Mouse (Mus musculus) midbrain, embryonic 16.5 days (tissue): Measurements from ENCODE around the gene Calhm4. TPM values are rescaled to one million over a fixed set of nuclear protein-coding genes. Genes with fewer than 3 reads are reported as not detected.

Source experiments
- ATAC-seq: fragments of 200-750 bp; cut with Nextera tagmentation; 2 replicates; pipeline ENCODE4 v1.8.0; 2017; ENCODE audit warnings: moderate TSS enrichment
- H3K27ac ChIP-seq: fragments of 300-500 bp; sonication (generic); 2 replicates; pipeline ENCODE4 v1.5.1; 2014; ENCODE audit warnings: mild to moderate bottlenecking, low read length, mixed read lengths
- H3K27me3 ChIP-seq: fragments of 300-500 bp; sonication (generic); 2 replicates; pipeline ENCODE4 v1.6.1; 2014; ENCODE audit warnings: low read depth, low read length, mixed read lengths; ENCODE audit not compliant: control insufficient read depth, insufficient read depth
- H3K36me3 ChIP-seq: fragments of 300-500 bp; sonication (generic); 2 replicates; pipeline ENCODE4 v1.6.1; 2014; ENCODE audit warnings: mild to moderate bottlenecking, low read length, moderate library complexity, mixed read lengths; ENCODE audit not compliant: control insufficient read depth, insufficient read depth
- H3K4me1 ChIP-seq: fragments of 300-500 bp; sonication (generic); 2 replicates; pipeline ENCODE4 v1.6.1; 2014; ENCODE audit warnings: mild to moderate bottlenecking, low read length, mixed read lengths; ENCODE audit not compliant: control insufficient read depth, insufficient read depth
- H3K4me2 ChIP-seq: fragments of 300-500 bp; sonication (generic); 2 replicates; pipeline ENCODE4 v1.6.1; 2014; ENCODE audit warnings: mild to moderate bottlenecking, low read length, mixed read lengths
- H3K4me3 ChIP-seq: fragments of 300-500 bp; sonication (generic); 2 replicates; pipeline ENCODE4 v1.5.1; 2014; ENCODE audit warnings: low read depth, mild to moderate bottlenecking, low read length, moderate library complexity, mixed read lengths
- H3K9ac ChIP-seq: fragments of 300-500 bp; sonication (generic); 2 replicates; pipeline ENCODE4 v1.6.1; 2014; ENCODE audit warnings: low read depth, low read length, mixed read lengths
- H3K9me3 ChIP-seq: fragments of 300-500 bp; sonication (generic); replicated peaks from 2 replicates; pipeline ENCODE4 v1.6.1; 2014; ENCODE audit warnings: mild to moderate bottlenecking, low read length, mixed read lengths; ENCODE audit not compliant: control insufficient read depth, poor library complexity, severe bottlenecking
- WGBS: fragments of 180-500 bp; shearing (Covaris S2); extraction: QIAGEN DNeasy Blood & Tissue Kit; methylation state at CpG from one replicate; pipeline ENCODE4 v1.1.7; 2014; 5-methylcytosine and 5-hydroxymethylcytosine counted together
- polyA plus RNA-seq: library from polyadenylated mRNA; unstranded; fragments of >200 nt; fragmentation: Nextera tagmentation; extraction: Ambion mirVana; gene quantifications from 2 replicates; pipeline ENCODE4 v1.2.1, GENCODE M21; 2015

The Calhm4 gene
- polyA plus RNA-seq, 1 experiment from 2014 or later = not detected

DNA sequence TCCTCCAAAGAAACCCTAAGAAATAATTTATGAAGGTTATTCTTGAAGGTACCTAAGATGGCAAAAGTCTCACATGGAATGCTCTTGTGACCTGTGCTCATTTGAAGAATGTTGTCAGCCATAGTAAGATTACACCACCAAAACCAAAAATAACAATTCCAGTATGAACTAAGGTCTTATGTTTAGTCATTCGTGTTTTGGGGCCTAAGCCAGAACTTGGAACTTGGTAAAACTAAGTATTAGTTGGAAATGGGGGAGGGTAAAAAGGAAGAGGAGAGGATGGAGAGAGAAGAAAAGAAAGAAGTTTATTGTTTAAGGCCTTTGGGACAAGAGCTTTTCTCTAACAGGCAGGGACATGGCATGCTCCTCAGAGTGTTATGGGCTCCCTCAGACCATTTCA, 25.5 kb upstream of the Calhm4 start:
- Histone ChIP-seq H3K4me3 (no peak overlapping the region), H3K27me3 (no peaks in the 10 kb centered on the region), H3K9me3 (no peaks in the 10 kb centered on the region), H3K4me1 (no peaks in the 10 kb centered on the region), H3K36me3 (no peaks in the 10 kb centered on the region), H3K9ac (no peak overlapping the region), H3K27ac (no peak overlapping the region), H3K4me2 (no peak overlapping the region)
- 62% methylated on average over 1 of the region's 1 CpGs for WGBS
- no peak for ATAC-seq

DNA sequence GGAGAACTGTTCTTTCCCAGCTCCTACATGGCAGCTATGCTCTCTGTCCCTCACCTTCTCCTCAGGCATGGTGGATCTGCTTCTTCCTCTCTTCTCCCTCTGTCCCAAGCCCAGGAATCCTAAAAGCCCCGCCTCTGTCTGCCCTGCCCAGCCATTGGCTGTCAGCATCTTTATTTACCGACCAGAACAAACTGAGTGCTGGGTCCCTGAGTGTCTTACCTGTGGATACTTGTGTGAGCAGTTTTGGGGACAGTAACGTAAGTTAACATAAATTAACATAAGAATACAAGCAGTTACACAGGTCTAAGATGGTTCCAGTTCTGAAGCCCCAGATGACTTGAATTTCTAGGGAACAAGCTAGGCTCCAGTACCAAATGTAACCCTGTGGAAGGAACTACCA, 22.5 kb upstream of the Calhm4 start:
- Histone ChIP-seq H3K4me1 (no peaks in the 10 kb centered on the region), H3K9me3 (no peaks in the 10 kb centered on the region), H3K4me3 (no peak overlapping the region), H3K36me3 (no peaks in the 10 kb centered on the region), H3K27me3 (no peaks in the 10 kb centered on the region), H3K27ac (no peak overlapping the region), H3K4me2 (no peak overlapping the region), H3K9ac (no peak overlapping the region)
- WGBS = 49% methylated on average over 3 of the region's 3 CpGs
- ATAC-seq = no peak

DNA sequence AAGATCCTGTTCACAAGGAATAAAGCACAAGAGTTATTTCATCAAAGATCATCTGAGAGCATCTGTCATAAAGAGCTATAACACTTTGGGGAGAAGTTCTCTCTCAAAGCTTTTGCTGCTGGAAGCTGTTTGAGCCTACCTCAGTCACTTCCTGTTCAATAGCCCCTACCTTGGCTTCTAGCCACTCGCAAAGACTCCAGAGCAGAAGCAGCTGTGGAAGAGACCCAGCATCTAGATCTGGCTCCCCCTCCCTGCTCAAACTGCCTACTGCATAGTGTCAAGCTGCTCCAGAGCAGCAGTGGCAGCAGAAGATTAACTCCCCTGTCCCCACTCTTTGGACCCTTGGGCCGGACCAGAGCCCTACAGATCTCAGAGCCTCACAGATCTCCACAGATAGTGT, 9.9 kb upstream of the Calhm4 start:
- no peak for ATAC-seq
- Histone ChIP-seq H3K9me3 (no peaks in the 10 kb centered on the region), H3K4me1 (no peaks in the 10 kb centered on the region), H3K9ac (no peak overlapping the region), H3K4me3 (no peak overlapping the region), H3K27ac (no peak overlapping the region), H3K27me3 (no peaks in the 10 kb centered on the region), H3K36me3 (no peaks in the 10 kb centered on the region), H3K4me2 (no peak overlapping the region)
- 89% methylated on average over 2 of the region's 2 CpGs for WGBS

DNA sequence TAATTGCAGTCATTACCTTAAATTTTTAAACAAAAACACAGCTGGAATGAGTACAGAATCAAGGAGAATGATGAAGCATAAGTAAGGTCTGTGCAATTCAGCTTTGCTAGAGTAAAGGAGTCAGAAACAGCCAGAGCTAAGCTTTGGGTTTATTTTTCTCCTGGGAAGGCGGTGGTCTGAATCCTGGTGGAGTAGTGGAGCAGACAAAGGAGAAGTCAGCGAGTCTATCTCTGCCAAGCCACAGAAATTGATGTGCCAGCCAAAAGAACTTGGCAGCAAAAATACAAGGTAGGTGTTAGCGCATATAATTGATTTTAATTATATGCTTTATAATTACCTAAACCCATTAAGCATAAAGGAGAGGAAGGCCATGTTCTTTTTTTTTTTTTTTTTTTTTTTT, 6.7 kb downstream of the Calhm4 start, which contains the start of gene Trappc3l:
Gene Trappc3l (plus strand): TSS at position 197 of the 400 bp plus-strand sequence.
- Histone ChIP-seq H3K27ac (no peak within 1 kb of the TSS), H3K9me3 (no peaks in the 10 kb centered on the region), H3K9ac (no peak within 1 kb of the TSS), H3K36me3 (no peaks in the 10 kb centered on the region), H3K4me2 (no peak within 1 kb of the TSS), H3K27me3 (no peaks in the 10 kb centered on the region), H3K4me1 (0 out of 2 replicates have a peak, but pooled peaks cover 2% of the 10 kb centered on the region), H3K4me3 (no peak within 1 kb of the TSS)
- no peak for ATAC-seq
- 74% methylated on average over 3 of the region's 3 CpGs for WGBS

DNA sequence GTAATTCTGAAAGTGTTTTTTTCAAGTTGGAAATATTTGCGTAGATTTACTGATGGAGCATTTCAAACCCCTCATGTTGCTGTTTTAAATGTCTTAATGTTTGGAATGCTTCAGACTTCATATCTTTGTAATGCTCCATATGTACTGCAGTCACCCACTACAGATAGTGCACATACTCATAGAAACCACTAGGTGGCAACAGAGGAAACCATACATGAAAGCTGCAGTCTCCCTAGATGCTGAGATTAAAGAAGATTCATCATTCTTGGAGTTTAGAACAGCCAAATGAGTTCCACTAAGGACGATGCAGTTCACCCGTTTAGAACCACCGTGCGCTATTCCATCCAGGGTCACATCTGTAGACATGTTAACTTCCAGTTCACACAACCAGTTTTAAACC, 7.5 kb downstream of the Calhm4 start:
- peak; percentile 87 for ATAC-seq
- Histone ChIP-seq H3K4me1 (0 out of 2 replicates have a peak, but pooled peaks cover 2% of the 10 kb centered on the region), H3K27ac (no peak overlapping the region), H3K9me3 (no peaks in the 10 kb centered on the region), H3K4me2 (no peak overlapping the region), H3K9ac (no peak overlapping the region), H3K4me3 (no peak overlapping the region), H3K27me3 (no peaks in the 10 kb centered on the region), H3K36me3 (no peaks in the 10 kb centered on the region)
- 18% methylated on average over 5 of the region's 5 CpGs for WGBS

DNA sequence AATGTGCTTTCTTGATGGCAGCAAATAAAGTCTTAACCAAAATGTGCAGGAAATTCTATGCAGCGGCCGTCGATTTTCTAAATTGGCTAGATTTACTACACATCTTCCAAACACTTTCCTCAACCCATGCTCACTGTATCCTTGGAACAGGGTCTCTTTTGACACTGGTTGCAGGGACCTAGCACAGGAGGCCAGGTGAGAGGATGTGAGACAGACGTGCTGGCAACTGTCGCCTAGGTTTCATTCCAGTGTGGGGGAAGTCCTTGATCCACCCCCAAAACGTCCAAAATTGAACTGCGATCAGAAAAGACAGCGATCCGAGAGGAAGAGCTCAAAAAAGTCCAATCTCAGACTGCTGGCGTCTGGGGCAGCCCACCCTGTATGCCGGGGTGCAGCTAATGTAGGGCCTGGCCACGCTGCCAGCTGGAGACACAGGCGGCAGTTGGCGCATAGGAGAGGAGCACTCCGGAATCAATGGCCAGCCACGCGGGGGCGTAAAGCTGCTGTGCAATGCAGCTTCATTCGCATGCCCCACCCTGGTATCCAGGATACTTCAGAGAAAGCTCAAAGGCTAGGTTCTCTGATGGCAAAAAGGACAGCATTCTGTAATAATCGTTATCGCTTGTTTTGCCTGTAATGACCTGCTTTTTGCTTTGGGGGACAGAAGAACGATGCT, 10.3 kb downstream of the Calhm4 start:
- peak overlapping the region; percentile 57 for H3K9ac ChIP-seq
- WGBS = 21% methylated on average over 22 of the region's 22 CpGs

DNA sequence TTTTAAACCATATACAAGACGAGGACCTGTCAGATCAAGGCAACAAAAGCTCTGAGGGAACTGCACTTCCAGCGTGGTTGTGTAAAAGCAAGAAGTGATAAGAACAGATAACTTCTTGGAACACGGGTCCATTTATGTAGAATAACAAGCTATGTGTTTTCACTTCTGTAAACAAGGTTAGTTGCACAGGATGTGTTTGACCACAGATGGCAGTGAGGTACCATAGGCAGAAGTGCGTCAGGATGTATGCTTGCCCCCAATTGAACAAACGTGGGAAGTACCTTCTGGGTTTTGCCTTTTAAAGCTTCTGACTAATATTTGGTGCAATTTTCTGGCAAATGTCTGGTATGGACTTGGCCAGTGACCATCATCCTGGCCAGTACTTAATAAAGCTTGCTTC, 13.8 kb downstream of the Calhm4 start:
- Histone ChIP-seq H3K9ac (no peak overlapping the region), H3K4me2 (no peak overlapping the region), H3K27me3 (no peaks in the 10 kb centered on the region), H3K27ac (no peak overlapping the region), H3K9me3 (no peaks in the 10 kb centered on the region), H3K4me3 (no peak overlapping the region), H3K4me1 (0 out of 2 replicates have a peak, but pooled peaks cover 2% of the 10 kb centered on the region), H3K36me3 (no peaks in the 10 kb centered on the region)
- WGBS = 80% methylated on average over 5 of the region's 5 CpGs
- ATAC-seq = no peak

More for the DNA sequence above, 10.3 kb downstream of the Calhm4 start:
- H3K36me3 ChIP-seq = no peaks in the 10 kb centered on the region
- H3K4me1 ChIP-seq = 0 out of 2 replicates have a peak, but pooled peaks cover 2% of the 10 kb centered on the region
- no peaks in the 10 kb centered on the region for H3K27me3 ChIP-seq
- no peak overlapping the region for H3K27ac ChIP-seq
- peak overlapping the region; percentile 51 for H3K4me2 ChIP-seq
- H3K4me3 ChIP-seq = peak overlapping the region; percentile 22; the same call in 1 of the 2 replicates
- ATAC-seq = peak; percentile 93
- no peaks in the 10 kb centered on the region for H3K9me3 ChIP-seq

DNA sequence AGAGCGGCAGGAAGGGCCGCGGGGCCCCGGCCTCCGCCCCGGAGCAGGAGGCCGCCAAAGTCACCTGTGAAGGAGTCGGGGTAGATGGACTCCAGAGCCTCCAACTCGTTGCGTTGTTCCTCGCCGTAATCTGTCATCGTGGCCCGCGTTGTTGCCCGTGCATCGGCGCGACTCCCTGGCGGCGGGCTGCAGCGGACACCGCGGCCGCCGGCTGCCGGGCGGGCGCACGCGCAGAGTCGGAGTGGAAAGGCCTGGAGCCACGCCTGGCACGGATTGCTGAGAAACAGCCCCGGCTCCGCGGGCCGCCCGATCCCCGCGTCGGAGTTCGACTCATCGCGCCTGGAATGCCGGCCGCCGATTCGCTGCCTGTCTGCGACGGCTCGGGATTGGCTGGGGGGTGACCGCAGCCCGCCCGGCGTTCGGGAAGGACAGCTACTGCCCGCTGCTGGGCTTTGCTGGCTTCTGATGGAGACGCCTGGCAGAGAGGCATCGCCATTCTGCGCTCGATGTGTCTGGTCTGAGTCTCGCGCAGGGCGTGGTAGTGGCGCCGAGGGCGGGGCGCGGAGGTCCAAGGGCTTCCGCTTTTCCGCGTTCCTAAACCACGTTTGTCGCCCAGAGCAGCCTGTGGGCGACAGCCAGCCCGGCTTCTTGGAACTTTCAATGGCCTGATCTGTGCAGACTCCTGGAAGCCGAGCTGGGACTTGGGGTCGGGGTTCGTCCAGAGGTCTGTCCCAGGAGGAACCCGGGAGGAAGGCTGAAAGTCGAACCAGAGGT, 24.6 kb downstream of the Calhm4 start, which contains the start of gene Rwdd1:
Gene Rwdd1 (minus strand): TSS at position 323 of the 774 bp plus-strand sequence.
- Histone ChIP-seq H3K4me1 (peaks cover 19% of the 10 kb centered on the region), H3K4me2 (peak within 1 kb of the TSS; percentile 77), H3K4me3 (peak within 1 kb of the TSS; percentile 80), H3K9me3 (no peaks in the 10 kb centered on the region), H3K27ac (peak within 1 kb of the TSS; percentile 90), H3K36me3 (no peaks in the 10 kb centered on the region), H3K9ac (peak within 1 kb of the TSS; percentile 85), H3K27me3 (no peaks in the 10 kb centered on the region)
- WGBS = under 1% methylated on average over 81 of the region's 82 CpGs
- peak; percentile 100 for ATAC-seq
